Mouse (Mus musculus) NIH3T3 (cell line): ENCODE data around the gene Pklr.

ENCODE experiments used
- DNase-seq: peaks from one replicate; pipeline ENCODE4 v3.0.0-alpha.2; 2012; ENCODE audit warnings: low read depth

Pklr gene

DNA sequence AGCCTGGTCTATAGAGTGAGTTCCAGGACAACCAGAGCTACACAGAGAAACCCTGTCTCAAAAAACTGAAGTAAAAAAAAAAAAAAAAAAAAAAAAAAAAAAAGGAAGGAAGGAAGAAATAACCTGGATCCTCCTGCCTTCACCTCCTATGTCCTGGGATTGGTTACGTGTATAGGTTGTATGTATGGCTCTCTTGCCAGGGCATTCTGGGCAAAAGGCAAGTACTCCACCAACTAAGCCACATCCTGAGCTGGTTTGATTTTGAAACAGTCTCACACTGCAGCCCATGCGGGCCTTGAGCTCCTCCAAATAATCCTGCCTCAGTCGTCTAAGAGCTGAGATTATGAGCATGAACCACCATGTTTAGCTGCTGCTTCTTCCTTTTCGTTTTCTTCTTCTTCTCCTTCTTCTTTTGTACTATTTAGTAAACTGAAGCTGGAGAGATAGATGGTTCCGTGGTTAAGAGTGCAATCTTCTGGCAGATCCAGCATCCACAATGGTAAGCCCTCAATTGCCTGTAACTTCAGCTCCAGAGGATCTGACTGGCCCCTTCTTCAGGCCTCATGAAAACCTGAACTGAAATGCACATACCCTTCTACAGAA is 27.8 kb downstream of the Pklr start:
- DNase-seq, result no peak

DNA sequence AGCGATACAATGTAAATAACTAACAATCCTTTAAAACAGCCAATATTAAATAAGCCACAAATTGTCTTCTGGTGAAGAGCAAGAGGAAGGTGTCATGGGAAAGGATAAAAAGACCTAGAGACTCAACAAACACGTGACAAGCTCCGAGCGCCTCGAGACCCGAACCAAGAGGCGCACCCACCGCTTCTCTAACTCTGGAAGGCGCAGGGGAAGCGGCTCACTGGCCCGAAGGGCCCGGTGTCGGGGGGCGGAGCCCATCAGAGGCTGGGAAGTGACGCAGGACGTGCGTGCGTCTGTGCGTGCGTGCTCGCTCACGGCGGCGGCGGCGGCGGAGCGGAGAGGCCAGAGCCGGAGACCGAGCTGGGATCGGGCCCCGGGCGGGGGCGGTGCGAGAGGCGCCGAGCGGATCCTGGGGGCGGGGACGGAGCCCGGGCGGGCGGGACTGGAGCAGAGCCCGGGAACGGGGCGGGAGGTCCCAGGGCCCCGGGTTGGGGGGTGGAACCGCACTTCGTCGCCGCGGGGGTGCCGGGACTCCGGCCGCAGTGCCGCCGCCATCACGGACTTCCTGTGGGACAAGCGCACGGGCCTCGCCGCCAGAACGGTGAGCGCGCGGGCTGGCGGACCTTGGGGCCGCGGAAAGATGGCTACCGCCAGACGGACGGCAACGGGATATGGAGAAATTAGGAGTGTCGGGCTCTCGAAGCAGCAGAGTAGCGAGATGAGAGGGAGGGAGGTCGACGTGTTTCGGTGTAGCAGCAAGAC is 28.7 kb downstream of the Pklr start, which contains the start of gene Clk2:
TSS of gene Clk2 (plus strand) at position 290 of the 762 bp plus-strand sequence.
- peak; percentile 96 for DNase-seq

DNA sequence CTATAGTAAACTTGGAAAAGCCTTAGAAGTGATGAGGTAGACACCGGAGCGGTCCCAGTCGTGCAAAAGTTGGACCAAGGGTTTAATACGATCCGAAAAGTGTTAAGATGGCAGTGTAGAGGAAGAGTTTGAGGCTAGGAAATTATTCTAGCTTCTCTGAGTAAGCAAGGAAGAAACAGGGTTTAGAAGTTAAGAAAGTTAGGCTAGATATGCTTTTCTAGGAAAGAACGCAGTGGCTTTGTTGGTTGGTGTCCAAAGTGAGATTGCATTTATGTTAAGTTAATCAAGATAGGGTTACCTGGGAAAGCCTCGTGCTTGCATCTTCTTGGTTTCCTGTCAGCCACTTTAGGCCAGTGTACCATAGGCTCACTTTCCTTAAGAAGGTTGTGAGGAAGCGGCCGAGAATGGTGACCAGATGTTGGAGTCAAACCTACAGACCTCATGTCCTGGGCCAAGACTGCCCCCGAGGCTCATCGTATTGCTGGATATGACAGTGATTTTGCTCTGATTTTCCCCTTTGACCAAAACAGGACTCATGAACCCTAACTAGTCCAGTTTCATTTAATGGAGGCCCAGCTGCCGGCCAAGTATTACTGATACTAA is 29.4 kb downstream of the Pklr start:
- DNase-seq, result peak; percentile 20

DNA sequence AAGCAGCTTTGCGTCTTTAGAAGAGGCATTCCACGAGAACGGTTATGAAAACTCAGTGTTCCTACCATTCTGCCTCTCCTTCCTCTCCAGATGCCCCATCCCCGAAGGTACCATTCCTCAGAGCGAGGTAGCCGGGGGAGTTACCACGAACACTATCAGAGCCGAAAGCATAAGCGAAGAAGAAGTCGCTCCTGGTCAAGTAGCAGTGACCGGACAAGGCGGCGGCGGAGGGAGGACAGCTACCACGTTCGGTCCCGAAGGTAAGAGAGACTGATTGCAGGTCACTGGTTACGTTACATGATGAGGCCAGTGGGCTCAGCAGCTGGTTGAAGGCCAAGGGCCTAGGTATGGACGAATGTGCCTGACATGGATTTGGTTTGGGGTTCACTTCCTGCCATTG is 31.0 kb downstream of the Pklr start:
- no peak for DNase-seq

DNA sequence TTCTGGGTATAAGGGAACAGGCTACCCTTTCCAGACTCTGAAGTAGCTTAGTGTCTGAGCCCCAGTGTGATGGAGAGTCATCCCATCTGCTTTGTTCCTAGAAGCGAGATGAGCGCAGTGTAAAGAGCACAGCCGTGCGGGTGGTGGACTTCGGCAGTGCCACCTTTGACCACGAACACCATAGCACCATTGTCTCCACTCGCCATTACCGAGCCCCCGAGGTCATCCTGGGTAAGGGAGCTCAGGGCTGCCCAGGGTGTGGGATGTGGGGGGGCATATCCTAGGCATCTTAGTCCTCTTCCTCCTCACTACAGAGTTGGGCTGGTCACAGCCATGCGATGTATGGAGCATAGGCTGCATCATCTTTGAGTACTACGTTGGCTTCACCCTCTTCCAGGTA is 38.9 kb downstream of the Pklr start:
- no peak for DNase-seq

DNA sequence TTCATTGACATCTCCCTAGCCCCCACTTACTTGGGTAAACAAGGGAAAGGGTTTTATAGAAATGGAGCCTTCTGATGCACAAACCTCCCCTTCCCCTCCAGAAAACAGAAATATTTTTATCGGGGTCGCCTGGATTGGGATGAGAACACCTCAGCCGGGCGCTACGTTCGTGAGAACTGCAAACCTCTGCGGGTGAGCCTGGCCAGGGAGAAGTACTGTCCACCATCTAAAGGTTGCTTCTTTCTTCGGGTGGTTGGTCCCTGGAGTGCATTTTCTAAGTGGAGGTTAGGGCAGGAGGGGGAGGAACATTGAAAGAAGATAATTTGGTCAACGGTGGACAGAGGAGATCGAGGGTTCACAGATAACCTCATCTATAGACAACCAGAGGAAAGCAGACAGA is 39.6 kb downstream of the Pklr start:
- no peak for DNase-seq

DNA sequence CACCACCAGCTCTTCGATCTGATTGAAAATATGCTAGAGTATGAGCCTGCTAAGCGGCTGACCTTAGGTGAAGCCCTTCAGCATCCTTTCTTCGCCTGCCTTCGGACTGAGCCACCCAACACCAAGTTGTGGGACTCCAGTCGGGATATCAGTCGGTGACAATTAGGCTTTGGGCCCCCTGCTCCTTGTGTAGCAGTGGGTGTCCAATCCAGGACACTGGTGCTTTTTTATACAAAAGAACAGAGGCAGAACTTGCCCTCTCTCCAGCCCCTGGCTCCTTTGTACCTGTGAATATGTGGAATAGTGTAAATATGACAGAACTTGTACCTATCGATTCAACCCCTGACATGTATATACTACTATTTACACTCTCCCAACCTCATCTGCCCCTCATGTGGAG is 40.5 kb downstream of the Pklr start:
- no peak for DNase-seq

DNA sequence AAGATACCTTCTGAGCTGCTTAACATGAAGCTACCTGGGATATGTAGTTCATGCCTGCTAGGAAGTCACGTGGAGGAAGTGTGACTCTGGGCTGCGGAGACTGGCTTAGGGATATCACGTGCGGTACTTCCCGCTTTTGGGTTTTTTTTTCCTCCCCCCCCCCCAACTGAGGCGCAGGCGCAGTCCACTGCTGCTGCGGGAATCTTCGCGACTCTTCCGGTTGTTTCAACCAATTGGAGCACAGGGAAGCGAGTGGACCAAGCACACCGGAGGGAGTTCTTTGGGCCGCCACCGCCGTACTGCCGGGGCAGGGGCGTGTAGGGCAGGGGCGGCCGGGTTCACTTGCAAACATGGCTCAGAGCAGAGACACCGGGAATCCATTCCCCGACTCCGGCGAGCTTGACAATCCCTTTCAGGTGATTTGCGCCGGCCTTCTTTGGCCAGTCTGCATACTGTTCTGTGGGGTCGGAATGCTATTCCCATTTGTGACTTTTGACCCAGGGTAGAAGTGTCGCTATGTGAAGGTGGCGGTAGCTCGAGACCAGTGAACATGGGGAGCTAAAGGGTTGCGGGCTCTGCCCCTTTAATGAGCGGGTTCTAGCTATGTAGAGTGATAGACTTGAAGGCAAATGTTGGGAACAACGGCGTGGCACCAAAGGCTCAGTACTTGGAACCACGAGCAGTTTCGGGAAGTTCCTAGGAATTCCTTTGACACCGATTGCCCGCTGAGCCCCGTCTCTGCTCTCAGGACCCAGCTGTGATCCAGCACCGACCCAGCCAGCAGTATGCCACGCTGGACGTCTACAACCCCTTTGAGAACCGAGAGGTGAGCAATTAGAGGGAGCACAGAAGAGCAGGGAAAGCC is 41.5 kb downstream of the Pklr start, which contains the start of gene Scamp3:
TSS of gene Scamp3 (plus strand) at position 232 of the 865 bp plus-strand sequence.
- peak; percentile 97 for DNase-seq

DNA sequence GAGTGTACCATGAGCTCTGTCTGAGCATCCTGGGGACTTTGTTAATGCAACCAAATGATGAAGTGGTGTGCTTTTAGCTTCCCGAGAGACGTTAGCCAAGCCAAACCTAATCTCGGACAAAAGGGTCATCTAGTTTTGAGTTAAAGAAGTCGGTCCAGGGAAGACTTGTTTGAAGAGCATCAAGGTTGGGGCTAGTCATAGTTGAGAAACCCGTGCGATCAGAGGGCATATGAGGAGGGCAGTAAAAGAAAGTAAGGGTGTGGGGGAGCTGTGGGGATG is 42.1 kb downstream of the Pklr start:
- no peak for DNase-seq

DNA sequence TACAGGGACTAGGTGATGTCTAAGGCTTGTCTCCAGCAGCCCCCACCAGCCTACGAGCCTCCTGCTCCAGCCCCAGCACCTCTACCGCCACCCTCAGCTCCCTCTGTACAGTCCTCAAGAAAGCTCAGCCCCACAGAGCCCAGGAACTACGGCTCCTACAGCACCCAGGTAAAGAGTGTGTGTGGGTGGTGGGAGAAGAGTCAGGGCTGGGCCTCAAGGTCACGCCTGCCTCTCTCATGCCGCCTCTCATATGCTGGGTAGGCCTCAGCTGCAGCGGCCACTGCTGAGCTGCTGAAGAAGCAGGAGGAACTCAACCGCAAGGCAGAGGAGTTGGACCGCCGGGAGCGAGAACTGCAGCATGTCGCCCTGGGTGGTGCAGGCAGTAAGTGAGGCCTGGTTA is 43.1 kb downstream of the Pklr start:
- no peak for DNase-seq

DNA sequence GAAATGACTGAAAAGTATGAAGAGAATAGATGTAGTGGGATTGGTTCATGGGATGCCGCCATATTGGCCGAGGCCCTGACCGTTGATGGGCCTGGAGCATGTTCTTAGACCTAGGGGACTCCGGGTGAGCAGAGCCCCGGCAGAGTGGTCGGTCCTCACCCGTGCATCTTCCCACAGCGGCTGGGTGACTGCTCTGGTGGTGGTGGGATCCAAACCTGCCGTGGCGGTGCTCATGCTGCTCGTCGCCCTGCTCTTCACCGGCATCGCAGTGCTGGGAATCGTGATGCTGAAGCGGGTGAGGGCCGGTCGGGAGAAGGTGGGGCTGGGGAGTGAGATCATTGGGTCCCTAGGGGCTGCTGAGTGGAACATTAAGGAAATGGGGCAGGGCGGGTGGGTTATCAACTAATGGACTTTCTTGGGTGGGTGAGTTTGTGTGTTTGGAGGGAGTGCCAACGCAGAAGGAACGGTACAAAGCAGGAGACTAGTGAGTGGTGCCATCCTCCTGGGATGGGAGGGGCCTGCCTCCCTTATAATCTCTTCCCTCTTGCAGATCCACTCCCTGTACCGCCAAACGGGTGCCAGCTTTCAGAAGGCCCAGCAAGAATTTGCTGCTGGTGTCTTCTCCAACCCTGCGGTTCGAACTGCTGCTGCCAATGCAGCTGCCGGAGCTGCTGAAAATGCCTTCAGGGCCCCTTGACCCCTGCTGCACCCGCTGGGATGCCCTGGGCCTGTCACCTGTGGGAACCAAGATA is 46.0 kb downstream of the Pklr start:
- no peak for DNase-seq

DNA sequence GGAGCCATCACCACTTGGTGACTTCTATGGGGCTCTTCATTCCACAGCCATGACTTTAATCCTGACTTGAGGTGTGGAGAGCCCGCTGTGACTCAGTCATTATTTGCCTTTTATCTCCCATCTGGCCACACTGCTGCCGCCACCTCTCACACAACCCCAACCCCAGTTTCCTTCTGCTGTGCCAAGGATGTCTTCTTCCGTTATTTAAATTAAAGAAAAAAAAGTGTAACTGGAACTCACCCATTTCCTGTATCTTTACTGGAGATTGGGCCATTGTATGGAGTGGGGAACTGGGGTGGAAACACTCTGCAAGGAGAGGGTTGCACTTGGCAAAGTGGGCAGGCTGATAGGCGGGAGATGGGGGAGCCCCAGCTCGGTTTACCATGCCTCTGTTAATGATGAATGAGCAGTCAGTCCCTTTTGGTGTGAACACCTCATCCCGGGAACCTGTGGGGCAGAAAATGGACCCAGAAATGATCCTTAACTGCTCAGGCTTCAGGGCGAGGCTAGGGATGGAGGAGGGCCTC is 46.7 kb downstream of the Pklr start:
- DNase-seq, result no peak

DNA sequence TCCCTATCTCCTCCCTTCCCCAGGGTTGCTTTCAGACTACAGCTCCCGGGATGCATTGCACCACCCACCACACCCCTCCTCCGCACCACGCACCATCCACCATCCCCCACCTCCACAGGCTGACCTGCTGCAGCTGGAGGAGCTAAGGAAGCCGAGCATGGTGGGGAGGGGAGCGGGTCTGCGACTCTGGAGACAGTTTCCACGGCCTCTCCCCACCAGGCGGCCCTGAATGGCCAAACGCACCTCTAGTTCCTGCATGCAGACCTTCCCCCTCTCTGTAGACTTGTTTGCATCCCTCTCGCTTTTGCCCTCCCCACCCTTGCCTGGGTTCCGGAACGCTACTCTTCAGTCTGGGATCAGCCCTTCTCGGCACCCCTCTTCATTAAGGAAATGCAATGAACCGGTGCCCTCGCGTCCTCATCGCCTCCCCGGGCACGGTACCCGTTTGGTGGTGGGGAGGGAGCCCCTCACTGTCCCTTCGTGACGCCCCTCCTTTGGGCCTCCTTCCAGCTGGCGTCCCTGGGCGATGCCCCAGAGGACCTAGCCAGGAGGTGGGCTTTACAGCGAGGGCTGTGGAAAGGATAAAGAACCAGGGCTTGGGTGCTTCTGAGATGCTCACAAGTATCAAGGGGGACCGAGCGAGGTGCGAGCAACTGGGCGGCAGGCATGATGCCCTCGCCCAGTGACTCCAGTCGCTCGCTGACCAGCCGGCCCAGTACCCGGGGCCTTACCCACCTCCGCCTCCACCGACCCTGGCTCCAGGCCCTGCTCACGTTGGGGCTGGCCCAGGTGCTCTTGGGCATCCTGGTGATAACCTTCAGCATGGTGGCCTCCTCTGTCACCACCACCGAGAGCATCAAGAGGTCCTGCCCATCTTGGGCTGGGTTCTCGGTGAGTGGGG is 47.4 kb downstream of the Pklr start, which contains the start of gene Fam189b:
TSS of gene Fam189b (plus strand) at position 86 of the 901 bp plus-strand sequence.
- no peak for DNase-seq

DNA sequence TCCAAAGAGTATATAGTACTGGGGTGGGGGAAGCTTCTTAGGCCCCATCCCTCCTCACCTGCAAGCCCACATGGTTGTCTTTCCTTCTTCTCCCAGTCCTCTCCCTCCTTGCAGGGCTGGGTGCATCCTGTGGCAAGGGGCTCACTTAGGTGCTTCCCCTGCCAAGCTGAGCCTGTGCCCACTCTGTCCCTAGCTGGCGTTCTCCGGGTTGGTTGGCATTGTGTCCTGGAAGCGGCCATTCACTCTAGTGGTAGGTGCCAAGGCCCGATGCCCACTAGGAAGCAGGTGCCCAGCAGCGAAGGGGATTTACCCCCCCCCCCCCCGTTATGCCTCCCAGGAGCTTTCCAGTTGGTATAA is 48.0 kb downstream of the Pklr start:
- DNase-seq, result no peak

DNA sequence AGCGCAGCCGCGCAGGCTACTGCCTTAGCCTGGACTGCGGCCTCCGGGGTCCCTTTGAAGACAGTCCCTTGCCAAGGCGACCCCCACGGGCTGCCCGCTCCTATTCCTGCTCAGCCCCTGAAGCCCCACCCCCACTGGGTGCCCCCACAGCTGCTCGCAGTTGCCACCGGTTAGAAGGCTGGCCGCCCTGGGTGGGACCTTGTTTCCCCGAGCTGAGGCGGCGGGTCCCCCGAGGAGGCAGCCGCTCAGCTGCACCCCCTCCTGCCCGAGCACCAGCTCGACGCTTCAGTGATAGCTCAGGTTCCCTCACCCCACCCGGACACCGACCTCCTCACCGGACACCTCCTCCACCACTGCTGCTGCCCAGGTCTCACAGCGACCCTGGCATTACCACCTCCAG is 51.3 kb downstream of the Pklr start:
- DNase-seq, result no peak

DNA sequence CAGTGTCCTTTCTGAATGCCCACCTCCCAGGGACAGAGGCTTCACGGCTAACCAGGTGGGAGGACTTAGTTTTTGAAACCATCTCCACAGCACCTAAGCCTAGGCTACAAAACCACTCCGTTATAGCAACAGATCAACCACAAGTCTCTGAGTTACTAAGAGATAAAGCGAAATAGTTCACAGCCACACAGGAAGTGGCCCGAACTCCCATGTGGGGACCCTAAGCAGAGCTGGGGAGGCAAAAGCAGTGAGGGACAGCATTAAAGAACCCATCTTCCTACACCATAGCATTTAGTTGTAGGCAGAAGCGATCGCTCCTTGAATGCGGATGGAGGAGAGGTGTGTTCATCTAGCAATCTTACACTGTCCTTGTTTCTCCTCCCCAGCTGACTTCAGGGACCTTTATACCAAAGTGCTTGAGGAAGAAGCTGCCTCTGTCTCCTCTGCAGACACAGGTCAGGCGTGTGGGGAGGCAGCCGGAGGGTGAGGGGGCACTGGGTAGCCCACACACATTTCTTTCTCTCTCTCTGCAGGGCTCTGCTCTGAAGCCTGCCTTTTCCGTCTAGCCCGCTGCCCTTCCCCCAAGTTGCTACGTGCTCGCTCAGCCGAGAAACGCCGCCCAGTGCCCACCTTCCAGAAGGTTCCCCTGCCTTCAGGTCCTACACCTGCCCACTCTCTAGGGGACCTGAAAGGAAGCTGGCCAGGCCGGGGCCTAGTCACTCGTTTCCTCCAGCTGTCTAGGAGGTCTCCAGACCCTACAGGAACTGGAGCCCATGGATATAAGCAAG is 51.9 kb downstream of the Pklr start:
- no peak for DNase-seq

DNA sequence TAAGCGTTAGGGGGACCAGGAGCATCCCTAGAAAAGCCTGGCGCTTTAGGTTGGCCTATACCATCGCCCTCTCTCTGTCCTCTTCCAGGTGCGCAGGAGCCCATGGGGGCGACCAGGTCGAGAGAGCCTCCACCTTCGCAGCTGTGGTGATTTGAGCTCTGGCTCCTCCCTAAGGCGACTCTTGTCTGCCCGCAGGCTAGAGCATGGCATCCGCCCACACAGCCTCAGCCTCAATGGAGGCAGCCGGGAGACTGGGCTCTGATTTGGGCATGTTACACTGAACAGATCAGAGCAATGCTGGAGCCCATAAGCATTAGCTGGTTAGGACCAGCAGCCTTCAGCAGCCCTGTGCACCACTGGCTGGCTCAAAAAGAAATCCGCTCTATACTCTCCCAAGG is 52.5 kb downstream of the Pklr start:
- DNase-seq, result no peak

DNA sequence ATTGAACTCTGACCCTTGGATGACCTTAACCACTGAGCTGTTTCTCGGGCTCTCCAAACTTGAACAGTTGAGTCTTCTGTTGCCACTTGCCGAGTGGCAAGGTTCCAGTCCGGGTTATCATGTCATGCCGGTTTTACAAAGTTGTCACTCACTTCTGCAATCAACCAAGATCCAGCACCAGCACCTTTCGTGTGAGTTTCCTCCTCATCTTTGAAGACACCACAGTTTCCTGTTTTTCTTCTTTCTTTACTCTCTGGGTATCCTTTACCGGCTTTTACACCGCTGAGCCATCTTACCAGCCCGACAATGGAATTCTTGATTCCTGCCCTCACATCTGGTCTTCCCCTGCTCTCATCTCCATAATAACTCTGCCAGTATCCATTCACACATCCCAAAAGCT is 54.5 kb downstream of the Pklr start:
- no peak for DNase-seq

DNA sequence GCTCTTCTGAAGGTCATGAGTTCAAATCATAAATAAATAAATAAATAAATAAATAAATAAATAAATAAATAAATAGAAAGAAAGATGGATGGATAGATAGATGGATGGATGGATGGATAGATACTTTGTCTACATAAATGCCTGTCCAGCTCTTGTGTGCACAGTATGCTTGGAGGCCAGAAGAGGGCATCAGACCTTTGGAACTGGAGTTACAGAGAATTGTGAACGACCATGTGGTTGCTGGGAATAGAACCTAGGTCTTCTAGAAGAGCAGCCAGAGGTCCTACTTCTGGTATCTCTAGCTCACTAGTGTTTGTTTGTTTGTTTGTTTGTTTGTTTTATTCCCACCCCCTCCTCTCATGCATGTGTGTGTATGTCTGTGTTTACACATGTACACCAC is 57.4 kb downstream of the Pklr start:
- DNase-seq, result no peak

DNA sequence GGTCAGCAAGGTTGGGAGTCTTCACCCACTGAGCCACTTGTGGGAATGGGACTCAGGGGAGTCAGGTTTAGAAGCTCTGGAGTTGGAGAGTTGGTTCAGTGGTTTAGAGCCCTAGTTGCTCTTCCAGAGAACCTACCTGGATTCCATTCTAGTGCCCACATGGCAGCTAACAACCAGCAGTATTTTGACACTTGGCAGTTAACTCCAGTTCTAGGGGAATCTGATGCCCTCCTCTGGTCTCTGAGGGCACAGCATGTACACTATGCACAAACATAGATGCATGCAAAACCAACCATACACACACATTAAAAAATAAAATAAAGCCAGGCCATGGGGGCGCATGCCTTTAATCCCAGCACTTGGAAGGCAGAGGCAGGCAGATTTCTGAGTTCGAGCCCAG is 57.9 kb downstream of the Pklr start:
- DNase-seq, result peak; percentile 63
